Mouse (Mus musculus) olfactory bulb, adult 2 months (tissue): Measurements from ENCODE around the gene Pramel1. TPM values are rescaled to one million over a fixed set of nuclear protein-coding genes. Genes with fewer than 3 reads are reported as not detected.
"Not testable (repeated sequence)": the region's sequence is repeated elsewhere in the genome, so short reads cannot be mapped to it uniquely, and the experiment has no call there.

Source experiments
- H3K27ac ChIP-seq: fragments of 200-500 bp; 2 replicates; pipeline ENCODE4 v1.5.1; 2012; ENCODE audit warnings: low read depth, low read length; ENCODE audit not compliant: insufficient read depth
- H3K4me1 ChIP-seq: fragments of 200-500 bp; 2 replicates; pipeline ENCODE4 v1.6.1; 2012; ENCODE audit warnings: low read length; ENCODE audit not compliant: control insufficient read depth, insufficient read depth
- H3K4me3 ChIP-seq: fragments of 200-500 bp; 2 replicates; pipeline ENCODE4 v1.5.1; 2012; ENCODE audit warnings: mild to moderate bottlenecking, low read depth, low read length, moderate library complexity; ENCODE audit not compliant: insufficient read depth
- CTCF ChIP-seq: fragments of 200-500 bp; IDR thresholded peaks from 2 replicates; pipeline ENCODE4 v1.5.1; 2012; ENCODE audit warnings: low read depth, mild to moderate bottlenecking, low read length, moderate library complexity; ENCODE audit not compliant: insufficient read depth
- POLR2A ChIP-seq: fragments of 200-500 bp; IDR thresholded peaks from 2 replicates; pipeline ENCODE4 v1.6.1; 2012; ENCODE audit warnings: mild to moderate bottlenecking, low read depth, low read length, moderate library complexity; ENCODE audit not compliant: insufficient read depth
- WGBS: fragments of 180-500 bp; shearing (Covaris S2); methylation state at CpG from one replicate; pipeline ENCODE4 v1.1.7; 2018; 5-methylcytosine and 5-hydroxymethylcytosine counted together
- polyA plus RNA-seq: library from polyadenylated mRNA; stranded (reverse); fragments of >200 nt; gene quantifications from 2 replicates; pipeline ENCODE4 v1.2.4, GENCODE M21; 2012; ENCODE audit warnings: low replicate concordance; ENCODE audit not compliant: missing spikeins, insufficient read depth, insufficient read length

The Pramel1 gene
- polyA plus RNA-seq, 1 experiment, result not detected

GRCm38 (mm10) chr4:143414121-143414520 lies 19.9 kb downstream of the Pramel1 start:
- 100% methylated on average over 3 of the region's 3 CpGs for WGBS
- H3K4me3 ChIP-seq, result no peak overlapping the region
- 0 out of 2 replicates have a peak, but pooled peaks cover 4% of the 10 kb centered on the region for H3K4me1 ChIP-seq
- TF ChIP-seq CTCF, result no peak
- TF ChIP-seq POLR2A, result no peak
- H3K27ac ChIP-seq, result no peak overlapping the region

- 69% methylated on average over 5 of the region's 5 CpGs for WGBS
- not testable (repeated sequence) for H3K27ac ChIP-seq, H3K4me3 ChIP-seq, H3K4me1 ChIP-seq
Observed at GRCm38 (mm10) chr4:143426770-143427169, 32.5 kb downstream of the Pramel1 start.

Other genes with a start within 250 kb of the Pramel1 start
- 212 TPM in 1 of 2 replicates, not detected in the other for gene Prdm2, start 181.4 kb upstream of the Pramel1 start, polyA plus RNA-seq
- not detected in 2 replicates for gene Pdpn, start 94.9 kb upstream of the Pramel1 start, polyA plus RNA-seq
- not detected in 2 replicates for gene Lrrc38, start 44.7 kb upstream of the Pramel1 start, polyA plus RNA-seq
- gene Pramef8, start 18.0 kb downstream of the Pramel1 start, polyA plus RNA-seq, result not detected in 2 replicates
- not detected in 2 replicates for gene Oog4, start 55.9 kb downstream of the Pramel1 start, polyA plus RNA-seq
- not detected in 2 replicates for gene Gm13043, start 116.9 kb downstream of the Pramel1 start, polyA plus RNA-seq
- gene Gm13040, start 141.5 kb downstream of the Pramel1 start, polyA plus RNA-seq, result not detected in 2 replicates
- not detected in 2 replicates for gene BC080695, start 157.3 kb downstream of the Pramel1 start, polyA plus RNA-seq
- gene Gm13057, start 157.3 kb downstream of the Pramel1 start, polyA plus RNA-seq, result not detected in 2 replicates
- gene Gm13083, start 220.6 kb downstream of the Pramel1 start, polyA plus RNA-seq, result not detected in 2 replicates